Mouse (Mus musculus) CD4-positive helper T cell, adult 2 months (primary cell): ENCODE measurements around the gene Mapk14.
"Not testable (repeated sequence)": the region's sequence is repeated elsewhere in the genome, so short reads cannot be mapped to it uniquely, and the experiment has no call there.

Experiments used
- DNase-seq: peaks from one replicate; pipeline ENCODE4 v3.0.0-alpha.2; 2012; ENCODE audit warnings: low read depth, missing footprints, low spot score

Mapk14 gene

GRCm38 (mm10) chr17:28736486-28736885 is 45.4 kb downstream of the Mapk14 start:
- peak; percentile 33 for DNase-seq

- no peak for DNase-seq
Measured at GRCm38 (mm10) chr17:28737973-28738372, 46.8 kb downstream of the Mapk14 start.

- DNase-seq: no peak
Measured at GRCm38 (mm10) chr17:28739244-28739643, 48.1 kb downstream of the Mapk14 start.

- DNase-seq: no peak
Measured at GRCm38 (mm10) chr17:28743145-28743866, 52.2 kb downstream of the Mapk14 start.

GRCm38 (mm10) chr17:28743916-28744315 is 52.8 kb downstream of the Mapk14 start:
- peak; percentile 49 for DNase-seq

GRCm38 (mm10) chr17:28745773-28746172 is 54.6 kb downstream of the Mapk14 start:
- no peak for DNase-seq

GRCm38 (mm10) chr17:28748001-28748400 is 56.9 kb downstream of the Mapk14 start:
- DNase-seq: no peak

GRCm38 (mm10) chr17:28750580-28750979 is 59.5 kb downstream of the Mapk14 start:
- peak; percentile 44 for DNase-seq

GRCm38 (mm10) chr17:28756447-28756846 is 65.3 kb downstream of the Mapk14 start:
- no peak for DNase-seq

GRCm38 (mm10) chr17:28757470-28757869 is 66.3 kb downstream of the Mapk14 start:
- no peak for DNase-seq

GRCm38 (mm10) chr17:28760736-28761312 is 69.7 kb downstream of the Mapk14 start:
- no peak for DNase-seq

GRCm38 (mm10) chr17:28761871-28762270 is 70.7 kb downstream of the Mapk14 start:
- peak; percentile 66 for DNase-seq

GRCm38 (mm10) chr17:28766203-28766602 is 75.1 kb downstream of the Mapk14 start:
- no peak for DNase-seq

GRCm38 (mm10) chr17:28766781-28767515 is 75.8 kb downstream of the Mapk14 start:
- DNase-seq: no peak

GRCm38 (mm10) chr17:28769121-28769874 is 78.2 kb downstream of the Mapk14 start, which contains the start of gene Mapk13:
Mapk13 (plus strand) TSS chr17:28769297.
- peak; percentile 37 for DNase-seq

- no peak for DNase-seq
Measured at GRCm38 (mm10) chr17:28769875-28770421, 78.8 kb downstream of the Mapk14 start.

GRCm38 (mm10) chr17:28771289-28771688 is 80.2 kb downstream of the Mapk14 start:
- no peak for DNase-seq

- DNase-seq: not testable (repeated sequence)
Measured at GRCm38 (mm10) chr17:28774303-28774702, 83.2 kb downstream of the Mapk14 start.

- DNase-seq: no peak
Measured at GRCm38 (mm10) chr17:28775161-28775560, 84.0 kb downstream of the Mapk14 start.

GRCm38 (mm10) chr17:28776817-28777216 is 85.7 kb downstream of the Mapk14 start:
- DNase-seq: no peak

- DNase-seq: no peak
Measured at GRCm38 (mm10) chr17:28777231-28778005, 86.3 kb downstream of the Mapk14 start.
